Mouse (Mus musculus) T-helper 1 cell (primary cell): ENCODE measurements around the gene Olfr133.
"Not testable (repeated sequence)": the region's sequence is repeated elsewhere in the genome, so short reads cannot be mapped to it uniquely, and the experiment has no call there.

Source experiments
- in situ Hi-C: fragments of 300-600 bp; cut with MboI, MseI; formaldehyde crosslinking; loops from one replicate; pipeline ENCODE4 v1.15.1; 2025; ENCODE audit warnings: high pct_unique_total_duplicates

Gene Olfr133

GRCm38 (mm10) chr17:38144981-38145380 is at the start of gene Olfr133:
TSS of gene Olfr133 (plus strand) at chr17:38145281.
- in situ Hi-C loops, result loop anchor here (10.0 kb wide), 1 partner anchor 840 kb away; no protein-coding TSS in a partner anchor

DNA sequence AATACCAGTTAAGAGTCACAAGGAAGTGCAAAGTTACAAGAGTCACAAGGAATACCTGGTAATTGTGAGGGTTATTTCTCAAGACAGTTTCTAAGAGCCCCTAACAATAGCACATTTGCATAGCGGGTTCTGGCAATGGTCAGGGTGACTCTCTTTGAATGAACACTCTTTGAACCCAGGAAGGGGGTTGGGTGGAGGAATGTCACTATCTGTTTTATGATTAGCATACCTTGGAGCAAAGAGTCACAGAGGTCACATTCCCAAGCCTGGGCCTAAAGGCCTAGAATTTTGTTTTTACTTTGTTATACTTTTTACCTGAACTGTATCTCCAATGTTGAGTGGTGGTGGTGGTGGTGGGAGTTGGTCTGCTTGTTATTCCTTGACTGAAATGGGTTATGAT is 20.9 kb upstream of the Olfr133 start:
- in situ Hi-C loops, result not testable (repeated sequence)

GRCm38 (mm10) chr17:38125371-38125770 is 19.7 kb upstream of the Olfr133 start:
- in situ Hi-C loops, result not testable (repeated sequence)

DNA sequence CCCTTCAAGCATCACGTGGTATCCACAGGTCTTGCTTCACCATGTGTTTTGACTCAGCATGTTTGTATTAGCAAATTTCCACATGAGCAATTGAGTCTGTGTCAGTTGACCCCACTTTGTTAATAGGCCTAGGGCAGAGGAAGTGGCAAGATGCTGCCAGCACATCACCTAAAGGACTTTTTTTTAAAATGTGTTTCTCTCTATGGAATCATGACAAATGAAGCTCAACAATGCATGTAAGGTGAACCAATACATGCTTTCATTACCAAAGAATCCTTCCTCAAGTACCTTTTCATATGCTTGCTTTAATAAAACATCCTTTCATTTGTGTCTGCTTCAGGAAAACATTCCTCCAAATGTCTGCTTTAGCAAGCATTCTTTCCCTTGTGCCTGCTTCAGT is 10.7 kb upstream of the Olfr133 start, which contains the start of gene Olfr132:
Gene Olfr132 (minus strand): TSS at position 101 of the 400 bp plus-strand sequence.
- in situ Hi-C loops, result no loop called here

DNA sequence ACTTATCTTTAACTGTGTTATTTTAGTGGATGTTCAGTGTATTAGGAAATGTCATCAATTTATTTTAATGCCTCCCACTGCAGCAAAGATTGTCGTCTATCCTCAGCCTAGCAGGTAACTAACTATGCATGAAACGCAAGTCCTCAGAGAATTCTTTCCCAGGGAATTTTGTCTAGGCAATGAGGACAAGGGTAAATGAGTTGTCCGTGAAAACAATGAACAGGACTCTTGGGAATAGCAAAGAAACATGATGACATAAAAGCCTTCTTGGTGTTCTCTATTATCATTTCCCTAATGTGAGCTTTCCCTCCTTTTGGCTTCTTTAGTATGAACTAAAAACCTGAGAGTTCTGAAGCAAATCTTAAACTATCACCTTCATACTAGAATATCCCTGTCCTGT is 26.0 kb downstream of the Olfr133 start, which contains the start of gene Olfr134:
Gene Olfr134 (plus strand): TSS at position 301 of the 400 bp plus-strand sequence.
- in situ Hi-C loops, result no loop called here
